Mouse (Mus musculus) T-helper 17 cell (primary cell): ENCODE measurements around the gene Prss23.

Source experiments
- in situ Hi-C, 2 experiments: fragments of 300-600 bp; cut with MboI, MseI; formaldehyde crosslinking; loops; 1 replicate in 1 of 2; 2 replicates in 1 of 2; pipeline ENCODE4 v1.15.1; 2025; ENCODE audit warnings: high pct_unique_total_duplicates in 2 of 2

Gene Prss23

GRCm38 (mm10) chr7:89526731-89527429 lies at the start of gene Prss23:
Gene Prss23 (minus strand): TSS chr7:89527187.
- in situ Hi-C loops = no loop called here

- in situ Hi-C loops = no loop called here
Measured at GRCm38 (mm10) chr7:89576127-89576526, 49.1 kb upstream of the Prss23 start.

GRCm38 (mm10) chr7:89564569-89564968 lies 37.6 kb upstream of the Prss23 start:
- in situ Hi-C loops = no loop called here

GRCm38 (mm10) chr7:89563501-89563900 lies 36.5 kb upstream of the Prss23 start:
- in situ Hi-C loops = no loop called here

- in situ Hi-C loops = no loop called here
Measured at GRCm38 (mm10) chr7:89562140-89562539, 35.2 kb upstream of the Prss23 start.

- in situ Hi-C loops = no loop called here
Measured at GRCm38 (mm10) chr7:89560939-89561338, 34.0 kb upstream of the Prss23 start.

GRCm38 (mm10) chr7:89559633-89560032 lies 32.6 kb upstream of the Prss23 start:
- in situ Hi-C loops = no loop called here

GRCm38 (mm10) chr7:89559105-89559504 lies 32.1 kb upstream of the Prss23 start:
- in situ Hi-C loops = no loop called here

- in situ Hi-C loops = no loop called here
Measured at GRCm38 (mm10) chr7:89558446-89559039, 31.6 kb upstream of the Prss23 start.

GRCm38 (mm10) chr7:89557056-89557455 lies 30.1 kb upstream of the Prss23 start:
- in situ Hi-C loops = no loop called here

GRCm38 (mm10) chr7:89556652-89557051 lies 29.7 kb upstream of the Prss23 start:
- in situ Hi-C loops = no loop called here

GRCm38 (mm10) chr7:89555170-89555569 lies 28.2 kb upstream of the Prss23 start:
- in situ Hi-C loops = no loop called here

- in situ Hi-C loops = no loop called here
Measured at GRCm38 (mm10) chr7:89554068-89554467, 27.1 kb upstream of the Prss23 start.

GRCm38 (mm10) chr7:89540976-89541375 lies 14.0 kb upstream of the Prss23 start:
- in situ Hi-C loops = no loop called here

GRCm38 (mm10) chr7:89539391-89539790 lies 12.4 kb upstream of the Prss23 start:
- in situ Hi-C loops = no loop called here

GRCm38 (mm10) chr7:89527430-89527856 lies 456 bp upstream of the Prss23 start:
- in situ Hi-C loops = no loop called here

GRCm38 (mm10) chr7:89523816-89524215 lies 3.2 kb downstream of the Prss23 start:
- in situ Hi-C loops = no loop called here

- in situ Hi-C loops = no loop called here
Measured at GRCm38 (mm10) chr7:89522170-89522569, 4.8 kb downstream of the Prss23 start.

GRCm38 (mm10) chr7:89517460-89518390 lies 9.3 kb downstream of the Prss23 start:
- in situ Hi-C loops = no loop called here

GRCm38 (mm10) chr7:89516551-89517459 lies 10.2 kb downstream of the Prss23 start:
- in situ Hi-C loops = no loop called here

- in situ Hi-C loops = no loop called here
Measured at GRCm38 (mm10) chr7:89511921-89512514, 15.0 kb downstream of the Prss23 start.
